Mouse (Mus musculus) fat pad, adult 2 months (tissue): Measurements from ENCODE around the gene Sptlc3.

Source experiments
- DNase-seq: peaks from one replicate; pipeline ENCODE4 v3.0.0-alpha.2; 2011; ENCODE audit warnings: low read depth, low spot score; ENCODE audit errors: extremely low read depth

Gene Sptlc3

GRCm38 (mm10) chr2:139634506-139634905 lies 140.8 kb downstream of the Sptlc3 start:
- no peak for DNase-seq

DNA sequence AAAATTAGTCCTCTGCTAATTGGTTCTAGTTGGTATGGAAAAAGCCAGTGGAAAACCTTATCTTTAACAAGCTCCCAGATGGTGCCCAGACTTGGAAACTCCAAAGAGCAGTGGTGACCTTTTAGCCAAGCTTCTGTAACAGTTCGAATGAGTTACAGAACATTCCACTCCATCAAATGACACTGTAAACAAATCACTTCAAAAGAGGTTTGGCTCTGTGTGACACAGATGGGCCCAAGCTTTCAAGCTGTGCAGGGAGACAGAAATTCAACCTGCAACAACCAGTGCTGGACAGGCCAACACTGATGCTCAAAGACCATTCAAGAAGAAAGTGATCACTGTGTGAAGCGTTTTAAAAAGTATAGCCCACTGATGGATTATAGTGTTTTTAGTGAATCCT lies 144.1 kb downstream of the Sptlc3 start:
- no peak for DNase-seq

DNA sequence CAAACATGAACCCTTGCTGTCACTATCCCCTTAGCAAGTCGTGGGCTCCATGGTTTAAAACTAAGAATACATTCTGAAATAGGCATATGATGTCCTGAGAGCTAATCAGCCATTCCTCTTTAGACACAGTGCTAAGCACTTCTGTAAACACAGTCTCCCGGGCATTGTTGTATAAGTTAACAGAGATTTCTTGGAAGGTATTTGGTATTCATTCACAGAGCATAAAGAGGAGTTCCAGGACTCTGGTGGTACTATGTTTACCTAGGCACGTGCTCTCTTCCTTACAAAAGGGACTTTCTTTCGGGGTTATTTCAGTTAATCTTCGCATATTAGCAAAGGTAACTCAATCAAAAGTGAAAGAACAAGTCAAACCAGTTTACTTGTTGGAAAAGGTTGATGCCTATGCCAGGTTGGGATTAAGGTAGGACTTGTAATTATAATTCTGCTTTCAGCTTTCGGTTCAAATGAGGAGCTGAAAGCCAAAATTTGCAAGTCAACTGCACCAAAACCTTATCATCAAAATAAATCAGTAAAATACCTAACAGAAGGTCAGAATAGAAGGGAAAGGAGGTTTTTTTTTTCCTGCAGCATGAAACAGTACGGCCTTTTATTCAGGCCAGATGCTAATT lies 148.2 kb downstream of the Sptlc3 start:
- DNase-seq, result peak; percentile 95

GRCm38 (mm10) chr2:139649518-139649917 lies 155.8 kb downstream of the Sptlc3 start:
- DNase-seq, result no peak

DNA sequence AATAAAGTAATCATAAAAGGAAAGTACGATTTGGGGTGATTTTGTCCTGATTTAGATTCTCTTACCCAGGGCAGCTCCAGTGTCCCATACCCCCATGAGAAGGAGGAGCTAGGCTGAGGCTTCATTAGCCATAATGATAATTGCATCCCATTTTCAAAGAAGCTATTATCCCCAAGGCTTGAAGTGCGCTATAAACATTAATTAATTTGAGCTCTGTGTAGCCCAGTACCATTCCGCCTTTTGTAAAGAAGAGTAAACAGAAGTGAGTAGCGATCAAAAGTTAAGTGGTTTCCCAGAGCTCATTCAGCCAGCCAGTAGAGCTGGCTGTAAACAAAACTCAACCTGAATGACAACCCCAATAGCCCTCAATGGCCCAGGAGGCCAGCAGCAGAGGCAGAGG lies 163.0 kb downstream of the Sptlc3 start:
- DNase-seq, result no peak

- no peak for DNase-seq
Observed at GRCm38 (mm10) chr2:139671838-139672237, 178.1 kb downstream of the Sptlc3 start.

DNA sequence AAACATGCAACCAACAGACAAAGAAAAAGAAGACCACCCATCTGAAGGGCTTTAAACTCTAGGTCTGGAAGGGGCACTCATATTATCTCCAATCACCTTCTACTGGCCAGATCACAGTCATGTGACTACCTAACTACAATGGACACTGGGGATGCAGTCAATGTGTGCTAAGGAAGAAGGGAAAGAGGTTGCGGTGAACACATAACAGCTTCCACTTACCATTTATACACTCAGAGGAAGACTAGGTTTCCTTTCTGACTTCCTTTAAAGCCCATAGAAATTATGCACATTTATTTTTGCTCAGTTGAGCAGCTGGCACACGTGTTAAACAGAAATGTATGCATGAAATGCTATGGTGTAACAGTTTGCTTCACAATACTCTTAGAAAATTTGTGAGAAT lies 178.7 kb downstream of the Sptlc3 start:
- no peak for DNase-seq

DNA sequence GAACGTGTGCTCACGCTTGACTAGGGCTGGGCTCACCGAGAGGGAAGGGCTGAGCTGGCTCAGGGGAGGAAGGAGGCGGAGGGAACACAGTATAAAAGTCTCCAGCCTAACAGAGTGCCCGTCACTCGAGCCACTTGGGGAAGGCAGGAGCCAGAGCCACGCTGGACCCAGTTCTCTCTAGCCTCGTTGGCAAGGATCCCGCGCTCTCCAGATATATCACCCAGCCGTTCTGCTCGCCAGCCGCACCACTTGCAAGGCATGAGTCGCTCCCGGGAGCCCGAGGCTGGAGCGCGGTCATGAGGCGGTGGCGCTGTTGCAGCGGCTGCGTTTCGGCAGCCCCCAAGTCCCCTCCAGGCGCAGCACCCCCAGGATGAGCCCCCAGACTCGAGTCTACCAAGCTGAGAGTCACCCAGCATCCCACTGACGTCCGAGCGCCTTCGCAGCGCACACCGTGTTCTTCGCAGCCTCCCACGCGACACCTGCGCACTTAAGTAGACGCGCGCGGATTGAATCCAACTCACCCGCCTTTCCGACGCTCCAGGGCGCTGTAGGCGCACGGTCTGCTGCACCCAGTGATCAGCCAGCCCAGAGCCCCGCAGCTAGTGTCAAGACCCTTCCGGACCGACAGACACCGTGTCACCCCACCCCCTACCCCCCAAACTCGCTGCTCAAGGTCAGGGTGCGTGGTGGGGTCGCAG lies 183.5 kb downstream of the Sptlc3 start:
- peak; percentile 3 for DNase-seq

- DNase-seq, result no peak
Observed at GRCm38 (mm10) chr2:139677809-139678274, 184.1 kb downstream of the Sptlc3 start, which contains the start of gene Ism1. Ism1 (plus strand) TSS chr2:139678178.

DNA sequence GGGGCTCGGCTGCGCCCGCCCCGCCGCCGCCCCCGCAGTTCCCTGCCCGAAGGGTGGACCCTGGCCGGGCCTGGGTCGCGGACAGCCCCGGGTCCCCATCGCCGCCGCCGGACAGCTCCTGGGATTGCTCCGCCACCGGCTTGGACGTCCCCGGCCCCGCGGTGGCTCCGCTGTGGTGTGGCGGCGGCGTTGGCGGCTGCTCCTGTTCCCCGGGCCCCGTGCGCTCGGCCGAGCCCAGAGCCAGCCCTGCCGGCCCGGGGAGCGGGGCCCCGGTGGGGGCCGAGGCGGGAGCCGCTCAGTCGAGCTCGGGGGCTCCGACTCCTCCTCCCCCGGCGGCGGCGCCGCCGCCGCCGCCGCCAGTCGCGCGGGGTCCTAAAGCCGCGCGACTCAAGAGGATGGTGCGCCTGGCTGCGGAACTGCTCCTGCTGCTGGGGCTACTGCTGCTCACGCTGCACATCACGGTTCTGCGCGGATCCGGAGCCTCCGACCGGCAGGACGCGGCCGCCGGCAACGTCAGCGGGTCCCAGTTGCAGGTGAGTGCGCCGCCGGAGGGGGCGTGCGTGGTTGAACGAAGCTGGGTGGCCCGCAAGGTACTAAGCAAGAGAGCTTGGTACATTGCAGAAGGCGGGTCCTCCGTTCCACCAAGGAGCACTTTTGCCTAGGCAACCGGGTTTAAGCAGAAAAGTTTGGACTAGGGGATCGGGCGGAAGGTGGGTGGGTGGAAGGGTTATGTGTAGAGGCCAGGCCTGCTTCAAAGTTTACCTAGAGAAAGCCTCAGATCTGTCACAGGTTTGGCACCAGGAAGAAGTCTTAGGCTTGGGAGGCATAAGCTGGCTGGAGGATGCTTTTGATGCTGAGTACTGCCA lies 184.8 kb downstream of the Sptlc3 start:
- DNase-seq, result no peak

DNA sequence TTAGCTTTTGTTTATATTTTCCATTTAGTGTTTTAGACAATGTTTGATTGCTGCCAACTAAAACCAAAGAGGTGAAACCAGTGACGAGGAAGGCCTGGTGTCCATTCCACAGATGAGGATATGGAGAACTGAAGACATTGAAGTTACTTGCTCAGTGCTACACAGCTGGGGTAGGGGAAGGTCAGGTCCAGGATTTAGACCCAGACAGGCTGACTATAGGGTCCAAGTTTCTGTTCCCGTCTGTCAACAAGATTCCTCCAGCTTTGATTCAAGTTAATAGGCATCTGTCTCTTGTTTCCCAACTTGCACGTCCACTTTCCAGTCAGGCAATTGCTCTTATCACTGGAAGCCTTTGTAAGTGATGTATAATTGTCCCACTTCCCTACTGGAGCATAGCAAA lies 188.8 kb downstream of the Sptlc3 start:
- DNase-seq, result no peak
